Mouse (Mus musculus): Measurements from ENCODE around the gene Bysl.
A peak's percentile ranks its signal among the peaks of the same experiment; 100 is the strongest.
"Not testable (repeated sequence)": the region's sequence is repeated elsewhere in the genome, so short reads cannot be mapped to it uniquely, and the experiment has no call there.

Gene Bysl

DNA sequence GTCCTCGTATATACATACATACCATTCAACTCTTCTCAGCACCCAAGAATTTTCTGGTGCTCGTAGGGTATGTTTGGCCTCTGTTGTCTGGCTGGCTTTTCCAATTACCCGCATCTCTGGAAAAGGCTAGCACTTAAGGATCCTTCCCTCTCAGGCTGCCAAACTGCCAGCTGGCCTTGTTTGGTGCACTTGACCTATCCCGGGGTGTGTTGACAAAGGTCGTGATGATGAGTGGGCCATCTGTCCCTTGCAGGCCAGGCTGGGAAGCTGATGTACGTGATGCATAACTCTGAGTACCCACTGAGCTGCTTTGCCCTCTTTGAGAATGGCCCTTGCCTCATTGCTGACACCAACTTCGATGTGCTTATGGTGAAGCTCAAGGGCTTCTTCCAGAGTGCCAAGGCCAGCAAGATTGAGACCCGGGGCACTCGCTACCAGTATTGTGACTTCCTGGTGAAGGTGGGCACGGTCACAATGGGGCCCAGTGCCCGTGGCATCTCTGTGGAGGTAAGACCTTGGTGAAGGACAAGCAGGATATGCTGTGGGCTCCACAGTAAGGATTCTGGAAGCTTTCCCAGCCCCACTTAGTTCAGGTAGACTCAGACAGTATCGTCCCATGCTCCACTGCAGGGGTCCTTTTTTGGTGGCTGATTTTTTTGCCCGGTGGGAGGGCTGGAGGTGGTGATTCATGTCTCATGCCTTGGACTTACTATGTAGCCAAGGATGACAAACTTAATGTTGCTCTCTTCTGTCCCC is 7.4 kb upstream of the Bysl start:
- no peak for DNase-seq (ENCODE audit: low read depth, low spot score)

DNA sequence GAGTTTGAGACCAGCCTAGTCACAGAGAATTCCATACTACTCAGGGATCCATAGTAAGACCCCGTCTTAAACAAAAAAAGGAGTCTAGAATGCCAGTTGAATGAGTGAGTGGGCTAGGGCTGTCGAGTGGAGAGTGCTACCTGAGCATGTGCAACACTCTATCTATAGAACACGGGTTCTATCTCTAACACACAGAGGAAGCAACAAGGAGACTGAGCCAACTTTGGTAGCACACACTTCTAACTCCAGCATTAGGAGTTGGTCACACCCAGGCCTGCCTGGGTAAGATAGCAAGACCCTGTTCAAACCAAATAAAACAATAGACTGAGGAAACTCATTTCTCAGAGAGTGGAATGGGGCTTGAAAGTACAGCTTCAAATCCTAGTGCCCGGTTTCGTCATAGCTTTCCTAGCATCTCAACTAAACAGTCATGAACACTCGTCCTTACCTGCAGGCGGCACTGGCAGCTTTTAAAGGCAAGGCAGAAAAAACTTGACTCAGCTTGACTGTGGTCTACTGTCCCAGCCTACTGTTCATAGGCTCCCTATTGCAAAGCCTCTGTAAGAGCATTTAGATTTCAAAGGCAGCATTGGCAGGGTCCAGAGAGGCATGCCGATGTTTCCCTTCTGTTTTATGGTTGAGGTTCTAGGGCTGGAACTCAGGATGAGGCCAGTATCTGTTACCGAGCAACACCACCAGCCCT is 6.5 kb upstream of the Bysl start:
- DNase-seq (ENCODE audit: low read depth, low spot score): no peak

DNA sequence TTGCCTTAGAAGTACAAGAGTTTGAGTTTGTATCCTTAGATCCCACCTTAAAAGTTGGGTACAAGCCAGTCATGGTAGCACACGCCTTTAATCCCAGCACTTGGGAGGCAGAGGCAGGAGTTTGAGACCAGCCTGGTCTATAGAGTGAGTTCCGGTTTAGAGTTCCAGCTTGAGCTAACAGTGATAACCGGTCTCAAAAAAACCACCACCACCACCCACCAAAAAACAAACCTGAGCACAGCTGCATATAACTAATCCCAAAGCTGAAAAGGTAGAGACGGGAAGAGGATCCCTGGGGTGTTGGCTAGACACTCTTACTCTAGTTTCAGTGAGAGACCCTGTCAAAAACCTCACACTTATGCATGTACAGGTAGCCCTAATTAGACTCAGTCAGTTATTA is 5.4 kb upstream of the Bysl start:
- DNase-seq (ENCODE audit: low read depth, low spot score): no peak

- DNase-seq (ENCODE audit: low read depth, low spot score): no peak
These were observed 4.8 kb upstream of the Bysl start for GRCm38 (mm10) chr17:47616119-47616518.

DNA sequence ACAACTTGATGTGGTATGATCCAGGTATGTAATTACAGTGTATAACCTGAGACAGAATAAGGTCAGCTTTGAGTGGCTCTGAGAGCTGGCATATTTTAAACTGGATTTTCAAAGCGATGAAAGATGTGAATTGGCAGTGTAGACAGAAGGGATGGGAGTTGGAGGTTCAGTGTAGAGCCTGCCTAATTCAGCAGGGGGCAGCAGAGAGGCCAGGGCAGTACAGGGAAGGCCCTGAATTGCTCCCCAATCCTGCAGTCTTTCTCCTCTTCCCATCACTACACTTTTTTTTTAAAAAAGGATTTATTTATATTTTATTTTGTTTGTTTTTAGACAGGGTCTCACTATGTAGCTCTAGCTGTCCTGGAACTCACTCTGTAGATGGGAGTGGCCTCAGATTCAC is 2.7 kb upstream of the Bysl start:
- DNase-seq (ENCODE audit: low read depth, low spot score): peak; percentile 50

DNA sequence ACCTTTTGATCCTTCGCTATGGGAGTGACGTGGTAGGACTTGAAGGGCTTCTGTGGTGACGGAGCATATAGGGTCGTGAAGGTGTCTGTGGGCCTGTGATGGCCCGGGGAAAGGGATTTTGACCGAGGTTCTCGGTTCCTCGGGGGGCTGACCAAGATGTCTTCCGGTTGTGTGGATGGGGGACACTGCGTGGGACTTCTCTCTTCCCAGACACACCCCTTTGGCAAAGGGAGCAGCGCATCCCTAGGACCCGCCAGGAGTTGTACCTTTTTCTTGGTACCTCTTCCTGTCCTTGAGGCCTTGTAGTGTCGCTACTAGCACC is 330 bp upstream of the Bysl start:
- no peak for DNase-seq (ENCODE audit: low read depth, low spot score)

GRCm38 (mm10) chr17:47609182-47609581 is 2.1 kb downstream of the Bysl start:
- DNase-seq (ENCODE audit: low read depth, low spot score): no peak

GRCm38 (mm10) chr17:47606220-47606619 is 5.1 kb downstream of the Bysl start:
- peak; percentile 54 for DNase-seq (ENCODE audit: low read depth, low spot score)

DNA sequence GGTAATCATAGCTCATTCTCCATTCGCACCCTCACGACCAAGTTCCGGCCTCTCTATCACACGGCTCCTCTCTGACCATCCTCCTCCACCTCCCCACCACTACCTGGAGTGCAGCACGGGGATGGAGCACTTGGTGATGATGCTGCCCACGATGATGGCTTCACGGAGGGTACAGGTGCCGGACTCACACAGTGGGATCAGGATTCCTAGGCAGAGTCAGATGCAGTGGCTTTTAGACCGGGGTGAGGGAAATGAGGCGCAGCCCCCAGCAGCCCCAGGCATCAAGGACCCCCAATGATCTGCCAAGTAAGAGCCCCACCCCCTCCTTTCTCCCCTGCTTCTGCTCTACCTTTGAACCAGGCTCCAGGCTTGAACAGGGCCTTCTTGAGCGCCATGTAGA is 9.0 kb downstream of the Bysl start:
- no peak for DNase-seq (ENCODE audit: low read depth, low spot score)

DNA sequence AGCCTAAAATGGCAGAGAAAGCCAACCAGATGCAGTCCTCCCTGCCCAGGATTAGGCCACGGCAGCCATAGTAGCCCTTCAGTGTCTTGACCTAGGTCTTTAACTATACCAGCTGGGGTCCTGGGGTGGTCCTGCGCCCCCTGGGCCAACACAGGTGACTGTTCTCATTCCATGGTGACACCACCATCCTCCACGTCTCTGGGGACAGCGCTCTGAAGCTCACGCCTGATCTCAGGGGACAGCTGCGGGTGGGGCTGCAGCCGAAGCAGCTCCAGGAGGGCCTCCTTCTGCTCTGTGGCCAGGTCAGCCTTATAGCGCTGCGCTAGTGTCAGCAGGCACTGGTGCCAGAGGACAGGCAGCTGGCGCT is 9.9 kb downstream of the Bysl start:
- no peak for DNase-seq (ENCODE audit: low read depth, low spot score)

DNA sequence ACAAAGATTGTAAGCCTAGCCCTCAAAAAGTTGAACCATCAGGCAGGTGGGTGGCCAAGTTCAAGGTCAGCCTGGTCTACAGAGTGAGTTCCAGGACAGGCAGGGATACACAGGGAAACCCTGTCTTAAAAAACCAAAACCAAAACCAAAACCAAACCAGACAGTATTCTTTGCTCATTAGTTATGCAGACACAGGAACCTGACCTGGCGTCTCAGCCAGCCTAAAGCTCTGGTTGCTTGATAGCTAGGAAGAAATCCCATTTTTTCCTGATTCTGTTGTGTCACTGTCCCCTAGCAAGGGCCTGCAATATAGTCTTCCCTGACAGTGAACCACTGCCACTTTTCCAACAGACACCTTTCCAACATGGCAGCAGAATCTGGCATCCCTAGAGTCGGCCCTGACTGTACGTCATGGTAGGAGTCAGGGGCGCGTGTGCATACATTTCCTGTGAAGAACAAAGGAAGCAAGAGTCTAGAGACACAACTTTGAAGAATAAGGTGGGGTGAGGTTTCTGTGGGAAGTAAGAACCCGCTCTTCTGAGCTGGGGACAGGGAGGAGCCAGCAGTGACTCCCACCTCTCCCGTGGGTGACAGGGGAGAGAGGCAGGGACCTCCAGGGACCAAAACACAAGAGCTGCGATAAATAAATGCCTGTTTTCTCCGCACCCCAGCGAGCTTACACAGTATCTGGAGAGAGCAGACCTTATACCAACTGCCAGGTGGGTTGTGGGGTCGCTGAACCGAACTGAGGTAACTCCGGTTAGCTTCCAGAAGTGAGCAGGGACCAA is 10.5 kb downstream of the Bysl start:
- DNase-seq (ENCODE audit: low read depth, low spot score): no peak

GRCm38 (mm10) chr17:47599511-47600297 is 11.6 kb downstream of the Bysl start:
- DNase-seq (ENCODE audit: low read depth, low spot score): peak; percentile 24

- not testable (repeated sequence) for DNase-seq (ENCODE audit: low read depth, low spot score)
These were observed 12.6 kb downstream of the Bysl start for GRCm38 (mm10) chr17:47598580-47599304.

- DNase-seq (ENCODE audit: low read depth, low spot score): peak; percentile 61
These were observed 13.3 kb downstream of the Bysl start for GRCm38 (mm10) chr17:47597838-47598579.

GRCm38 (mm10) chr17:47597261-47597660 is 14.0 kb downstream of the Bysl start:
- DNase-seq (ENCODE audit: low read depth, low spot score): no peak

- DNase-seq (ENCODE audit: low read depth, low spot score): no peak
These were observed 14.5 kb downstream of the Bysl start for GRCm38 (mm10) chr17:47596839-47597164.

GRCm38 (mm10) chr17:47596162-47596838 is 15.0 kb downstream of the Bysl start:
- DNase-seq (ENCODE audit: low read depth, low spot score): no peak

- no peak for DNase-seq (ENCODE audit: low read depth, low spot score)
These were observed 15.8 kb downstream of the Bysl start for GRCm38 (mm10) chr17:47595248-47596161.

DNA sequence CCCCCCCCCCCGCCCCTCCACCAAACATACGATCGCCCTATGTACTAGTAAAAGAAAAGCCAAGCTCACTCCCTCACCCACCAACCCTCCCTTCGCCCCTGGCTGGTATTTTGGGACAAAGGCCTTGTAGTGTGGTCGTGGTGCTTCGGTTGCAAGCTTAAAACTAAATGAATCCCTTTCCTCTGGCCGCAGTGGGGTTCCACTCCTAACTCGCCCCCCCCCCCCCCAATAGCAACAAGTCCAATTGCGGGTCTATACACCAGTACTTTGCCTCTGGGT is 16.4 kb downstream of the Bysl start:
- DNase-seq (ENCODE audit: low read depth, low spot score): no peak
